Mouse (Mus musculus) lung, adult 18-20 months (tissue): ENCODE results near the gene Lrrk2.
A peak's percentile ranks its signal among the peaks of the same experiment; 100 is the strongest.

Experiments used
- DNase-seq, 2 experiments: peaks; one replicate each; pipeline ENCODE4 v3.0.0; 2022; ENCODE audit warnings: mixed read lengths in 2 of 2

The Lrrk2 gene

DNA sequence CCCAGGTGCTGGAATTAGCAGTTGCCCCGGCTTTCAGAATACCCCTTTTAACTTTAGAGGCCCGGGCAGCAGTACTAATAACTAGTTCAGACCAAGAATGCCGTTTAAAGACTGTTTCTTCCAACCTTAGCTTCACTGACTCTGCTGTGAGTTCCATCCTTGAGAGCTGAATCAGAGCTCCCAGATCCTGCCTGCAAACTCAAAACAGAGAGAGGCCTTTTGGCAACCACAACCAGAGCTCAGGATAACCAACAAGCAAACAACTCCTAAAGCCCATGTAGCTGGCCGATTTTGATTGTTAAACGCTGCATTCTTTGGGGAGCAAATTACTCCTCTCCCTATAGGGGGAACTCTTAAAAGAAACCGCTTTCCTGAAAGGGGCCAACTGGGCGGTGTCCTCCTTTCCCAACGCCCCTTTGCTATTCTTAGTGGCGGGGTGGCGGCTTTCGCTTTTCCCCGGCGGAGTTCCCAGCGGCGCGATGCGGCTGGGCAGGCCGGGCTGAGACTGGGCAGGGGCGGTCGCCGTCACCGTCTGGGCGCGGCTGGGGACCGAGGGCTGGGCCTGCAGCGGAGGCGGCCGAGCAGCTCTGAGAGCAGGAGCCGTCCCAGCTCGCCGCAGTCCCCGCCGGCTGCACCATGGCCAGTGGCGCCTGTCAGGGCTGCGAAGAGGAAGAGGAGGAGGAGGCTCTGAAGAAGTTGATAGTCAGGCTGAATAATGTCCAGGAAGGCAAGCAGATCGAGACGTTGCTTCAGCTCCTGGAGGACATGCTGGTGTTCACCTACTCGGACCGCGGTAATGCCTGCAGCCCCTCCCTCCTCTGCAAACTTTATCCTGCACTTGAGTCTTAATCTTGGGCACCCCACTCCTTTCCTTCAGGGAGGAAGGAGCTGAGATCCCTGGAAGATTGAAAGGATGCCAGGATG lies at the start of gene Lrrk2:
TSS of gene Lrrk2 (plus strand) at position 531 of the 924 bp plus-strand sequence.
- peak; percentile 91 to 93 for DNase-seq

DNA sequence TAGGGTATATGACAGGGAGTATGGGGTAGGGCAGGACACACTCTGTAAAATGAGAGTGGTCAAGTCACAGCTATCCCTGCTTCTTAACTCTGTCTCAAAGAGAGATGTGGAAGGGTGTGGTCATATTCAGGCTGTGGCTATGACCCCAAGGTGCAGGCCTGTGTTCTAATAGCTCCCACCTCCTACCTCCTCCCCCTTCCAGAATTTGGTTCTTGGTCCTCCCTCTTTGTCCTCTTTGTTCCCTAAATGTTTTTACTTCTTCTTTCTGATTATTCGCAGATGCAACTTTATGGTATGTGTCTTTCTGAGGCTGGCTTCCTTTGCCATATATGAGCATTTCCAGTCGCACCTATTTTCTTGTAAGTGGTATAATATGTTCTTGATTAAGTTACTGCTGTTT lies 48.5 kb upstream of the Lrrk2 start:
- DNase-seq: no peak

DNA sequence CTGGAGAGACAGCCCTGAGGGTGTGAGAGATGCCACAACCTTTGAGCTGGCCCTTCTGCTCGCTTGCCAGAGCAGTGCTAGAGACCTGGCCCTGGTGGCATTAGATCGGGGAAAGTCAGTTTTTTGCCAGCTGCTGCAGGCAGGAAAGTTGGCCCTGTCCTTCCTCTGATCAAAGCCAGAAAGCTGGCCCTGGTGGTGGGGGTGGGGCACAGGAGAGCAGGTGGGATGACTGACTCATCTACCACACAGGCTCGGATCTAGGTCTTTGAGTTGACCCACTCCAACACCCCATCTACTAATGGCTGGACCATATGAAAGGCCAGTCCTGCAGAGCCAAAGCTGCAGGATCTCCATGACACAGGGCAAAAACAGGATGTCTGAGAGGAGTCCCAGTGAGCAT lies 43.8 kb upstream of the Lrrk2 start:
- DNase-seq: no peak

DNA sequence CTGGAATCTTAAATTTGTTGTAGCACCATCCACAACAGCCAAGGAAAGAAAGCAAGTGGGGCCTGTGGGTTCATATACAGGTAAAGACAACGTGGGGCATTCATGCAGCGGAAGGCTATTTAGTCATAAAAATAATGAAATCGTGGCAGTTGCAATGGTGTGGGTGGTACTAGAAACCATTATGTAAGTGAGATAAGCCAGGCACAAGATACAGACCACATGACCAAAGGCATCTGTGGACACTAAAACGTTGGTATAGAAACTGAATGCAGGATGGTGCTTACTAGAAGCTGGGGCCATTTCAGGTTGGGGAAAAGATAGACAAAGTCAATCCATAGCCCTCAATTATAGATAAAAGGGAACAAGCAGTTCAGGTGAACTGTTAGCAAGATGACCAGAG lies 40.5 kb upstream of the Lrrk2 start:
- no peak for DNase-seq

DNA sequence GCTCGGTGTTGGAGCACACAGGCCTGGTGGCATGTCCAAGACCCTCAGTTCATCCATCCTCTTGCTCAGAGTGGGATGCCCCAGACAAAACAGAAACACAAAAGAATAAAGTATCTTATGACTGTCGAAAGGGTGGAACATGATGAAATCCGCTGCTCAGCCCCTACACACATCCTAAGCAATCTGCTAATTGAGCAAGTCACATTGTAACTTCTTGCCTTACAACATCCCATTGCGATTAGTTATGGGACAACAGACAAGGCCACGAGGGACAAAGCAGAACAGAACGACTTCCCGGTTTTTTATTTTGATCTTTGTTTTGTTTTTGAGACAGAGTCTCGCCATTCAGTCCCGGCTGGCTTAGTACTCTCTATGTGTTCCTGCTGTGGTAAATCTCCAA lies 39.9 kb upstream of the Lrrk2 start:
- DNase-seq: no peak

DNA sequence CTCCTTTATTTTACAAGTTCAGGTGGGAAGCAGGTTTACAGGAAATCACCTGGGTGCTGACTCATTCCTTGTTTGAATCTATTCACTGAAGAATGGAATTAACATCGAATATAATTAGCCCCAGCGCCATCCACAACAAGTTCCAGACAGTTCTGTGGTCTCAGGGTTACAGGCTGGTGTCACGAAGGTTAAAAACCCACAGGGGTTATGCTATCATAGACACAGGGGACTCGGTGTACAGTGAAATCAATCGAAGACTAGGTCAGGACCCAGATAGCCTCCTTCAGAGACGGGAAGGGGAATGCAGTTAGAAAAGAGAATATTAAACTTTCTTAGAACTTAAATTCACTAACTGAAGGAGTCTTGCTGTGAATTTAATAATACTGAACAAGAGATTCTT lies 39.2 kb upstream of the Lrrk2 start:
- DNase-seq: no peak

DNA sequence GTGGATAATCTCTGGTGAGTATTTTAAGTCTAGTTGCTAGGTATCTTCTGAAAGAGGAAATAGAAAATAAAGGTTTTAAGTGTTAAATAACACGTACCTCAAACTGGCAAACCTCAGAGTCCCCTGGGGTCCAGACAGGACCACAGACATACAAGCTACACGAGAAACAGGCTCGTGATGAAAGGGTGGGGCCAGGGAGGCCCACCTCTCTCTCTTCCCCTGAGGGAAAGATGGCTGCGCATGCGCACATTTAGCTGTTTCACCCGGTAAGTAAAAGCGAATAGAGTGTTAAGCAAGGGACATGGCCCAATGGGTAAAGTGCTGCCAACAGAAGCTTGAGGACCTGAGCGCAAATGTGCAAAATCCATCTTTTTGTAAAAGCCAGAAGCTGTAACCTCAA lies 38.7 kb upstream of the Lrrk2 start:
- peak in 1 of 2 experiments; percentile 31 for DNase-seq

DNA sequence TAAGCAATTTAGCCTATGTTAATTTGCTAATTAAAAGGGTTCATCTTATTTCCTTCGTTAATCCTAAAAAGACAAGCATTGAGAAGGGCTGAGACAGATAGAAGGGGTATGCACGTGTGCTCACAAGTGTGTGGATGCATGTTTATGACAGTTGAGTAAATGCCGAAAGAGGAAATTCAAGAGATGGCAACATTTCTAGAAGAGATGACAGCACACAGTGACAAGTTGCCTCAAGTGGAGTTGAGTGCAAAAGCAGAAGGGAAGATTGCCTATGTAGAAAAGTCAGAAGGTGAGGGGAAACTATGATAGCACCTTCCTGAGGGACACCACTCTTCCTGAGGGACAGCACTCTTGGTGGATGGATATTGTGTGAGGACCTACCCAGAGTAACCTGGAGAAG lies 31.3 kb upstream of the Lrrk2 start:
- no peak for DNase-seq

DNA sequence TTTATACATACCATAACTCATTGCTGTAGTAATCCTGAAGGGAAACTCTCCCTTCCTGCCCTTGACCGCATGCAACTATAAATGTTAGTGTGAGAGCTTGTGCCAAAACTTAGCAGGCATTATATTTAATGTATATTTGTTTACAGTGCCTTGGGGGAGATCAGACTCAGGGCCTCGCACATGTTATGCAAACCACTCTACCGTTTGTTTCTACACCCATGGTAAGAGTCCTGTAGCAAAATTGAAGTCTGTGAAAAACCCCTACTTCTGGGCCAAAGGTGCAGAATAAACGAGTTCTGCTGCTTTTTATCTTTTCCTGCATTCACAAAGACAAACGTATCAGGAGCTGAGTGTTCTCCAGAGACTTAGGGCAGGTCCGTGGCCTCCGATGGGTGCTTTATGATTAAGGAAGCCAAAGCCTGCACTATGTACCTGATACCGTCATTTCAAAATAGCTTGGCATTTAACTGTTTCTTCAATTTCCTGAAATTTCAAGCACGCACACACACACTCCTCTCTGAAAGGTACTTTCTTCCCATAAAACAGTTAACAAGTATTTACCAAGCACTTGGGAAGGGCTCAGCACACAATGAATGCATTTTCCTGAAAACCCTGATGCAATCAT lies 30.2 kb upstream of the Lrrk2 start:
- DNase-seq: peak; percentile 23 to 45

DNA sequence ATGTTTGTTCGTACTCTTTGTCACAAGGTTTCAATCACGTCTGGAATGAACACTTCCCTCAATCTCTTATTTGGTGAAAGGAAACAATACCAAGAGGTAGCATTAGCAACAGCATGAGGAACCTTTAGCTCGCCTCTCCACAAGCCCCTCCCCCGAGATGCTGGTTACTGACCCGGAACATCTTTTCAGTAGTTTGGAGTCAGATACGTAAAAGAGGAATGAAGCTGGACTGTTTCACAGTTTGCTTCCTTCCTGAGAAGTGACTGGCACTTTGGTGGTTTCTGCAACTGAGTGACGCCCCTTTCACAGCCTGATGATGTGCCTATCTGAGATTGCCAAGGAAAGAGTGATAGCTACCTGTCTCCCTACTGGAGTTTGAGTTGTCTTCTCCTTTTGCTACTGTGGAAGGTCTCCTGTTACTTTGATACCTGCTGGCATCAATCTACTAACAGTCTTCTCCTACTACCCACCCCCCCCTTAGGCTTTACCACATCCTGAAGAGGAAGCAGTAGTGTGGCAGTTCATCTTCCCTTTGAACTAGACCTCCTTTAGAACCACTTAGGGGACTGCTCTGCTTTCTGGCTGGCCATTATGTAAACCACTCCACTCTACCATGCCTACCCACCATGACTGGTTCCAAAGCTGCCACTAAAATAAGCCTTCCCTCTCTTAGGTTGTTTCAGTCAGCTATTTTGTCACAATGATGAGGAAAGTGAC lies 29.2 kb upstream of the Lrrk2 start:
- peak; percentile 19 to 32 for DNase-seq

DNA sequence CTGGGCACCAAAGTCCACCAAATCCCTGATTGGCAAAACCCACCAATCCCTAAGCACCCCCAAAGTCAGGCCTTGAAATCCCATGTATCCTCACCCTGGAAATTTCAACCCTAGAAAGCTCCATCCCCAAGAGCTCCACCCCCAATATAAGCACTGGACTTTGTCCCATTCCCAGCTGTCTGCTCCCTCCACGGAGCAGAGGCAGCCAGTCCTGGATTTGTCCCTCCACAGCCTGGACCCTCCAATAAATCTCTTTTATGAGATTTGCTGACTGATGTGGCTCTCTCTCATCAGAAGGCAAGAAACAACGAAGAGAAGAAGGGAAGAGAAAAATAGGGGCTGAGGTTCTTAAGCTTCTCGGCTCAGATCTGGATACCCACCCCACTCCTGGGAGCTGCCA lies 22.7 kb upstream of the Lrrk2 start:
- no peak for DNase-seq

DNA sequence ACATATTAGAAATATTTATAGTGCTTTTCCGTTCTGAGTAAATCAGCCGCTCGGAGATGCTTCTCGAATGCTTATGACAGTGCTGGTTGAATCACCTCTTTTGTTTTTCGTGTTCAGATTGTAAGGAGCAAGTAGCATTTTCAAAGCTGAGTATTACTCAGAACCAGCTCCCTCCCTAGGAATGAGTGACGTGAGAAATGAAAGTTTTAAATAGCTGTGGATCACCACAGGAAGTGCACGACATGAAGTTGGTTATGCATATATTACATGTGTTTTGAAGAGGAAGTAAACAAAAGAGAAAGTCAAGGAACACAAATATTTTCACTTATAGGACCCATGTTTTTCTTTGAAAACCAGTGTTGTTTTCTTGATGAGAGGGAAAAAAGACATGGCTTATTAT lies 21.5 kb upstream of the Lrrk2 start:
- DNase-seq: no peak

DNA sequence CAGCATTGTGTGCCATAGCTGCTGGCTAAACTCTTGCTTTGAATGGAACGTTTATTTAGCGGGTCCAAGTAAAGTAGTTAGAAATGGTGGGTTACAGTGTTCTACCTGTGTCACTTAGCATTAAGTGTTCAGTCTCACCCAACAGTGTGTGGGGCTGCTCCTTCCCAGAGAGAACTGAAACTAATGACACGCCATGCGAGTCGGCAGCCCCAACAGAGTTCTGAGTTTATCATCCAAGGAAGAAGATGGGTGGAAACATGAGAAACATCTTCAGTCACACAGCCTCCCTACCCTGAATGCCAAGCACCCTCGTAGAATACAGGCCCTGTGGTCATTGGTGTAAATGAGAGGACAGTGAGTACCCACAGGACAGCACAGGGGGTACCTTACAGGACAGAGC lies 14.7 kb upstream of the Lrrk2 start:
- DNase-seq: no peak

DNA sequence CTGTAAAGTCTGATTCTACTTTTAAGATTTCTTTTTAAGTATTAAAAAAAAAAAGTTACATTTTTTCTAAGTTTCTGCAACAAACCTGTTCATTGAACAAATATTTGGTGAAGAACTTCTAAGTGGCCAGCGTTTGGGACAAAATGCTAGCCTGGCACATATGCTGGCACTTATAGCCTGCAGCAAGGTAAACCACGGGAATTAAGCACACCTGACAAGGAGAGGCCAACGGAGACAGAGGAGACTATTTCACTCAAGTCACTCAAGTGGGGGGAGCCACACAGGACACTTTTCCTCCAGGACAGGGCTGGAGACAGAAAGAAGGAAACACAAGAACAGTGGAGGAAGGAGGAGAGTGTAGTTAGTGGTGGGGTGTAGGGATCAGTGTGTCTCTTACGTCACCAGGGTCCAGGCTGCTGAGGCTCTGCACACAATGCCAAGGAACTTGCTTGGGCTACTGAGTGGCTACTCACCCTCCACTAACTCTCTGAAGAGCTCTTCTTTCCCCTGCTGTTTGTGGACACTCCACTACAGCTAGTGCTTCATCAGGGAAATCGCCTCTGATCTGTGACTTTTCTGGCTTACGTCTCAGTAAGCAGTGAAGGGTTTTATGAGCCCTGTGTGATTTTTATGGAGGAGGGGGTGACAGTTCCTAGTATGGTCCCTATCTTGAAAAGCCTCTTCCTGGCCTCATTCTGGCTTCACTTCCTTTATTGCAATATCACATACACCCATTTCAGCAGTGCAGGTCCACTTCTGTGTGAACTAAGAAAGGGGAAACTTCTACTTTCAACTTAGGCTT lies 12.5 kb upstream of the Lrrk2 start:
- peak; percentile 63 to 69 for DNase-seq

DNA sequence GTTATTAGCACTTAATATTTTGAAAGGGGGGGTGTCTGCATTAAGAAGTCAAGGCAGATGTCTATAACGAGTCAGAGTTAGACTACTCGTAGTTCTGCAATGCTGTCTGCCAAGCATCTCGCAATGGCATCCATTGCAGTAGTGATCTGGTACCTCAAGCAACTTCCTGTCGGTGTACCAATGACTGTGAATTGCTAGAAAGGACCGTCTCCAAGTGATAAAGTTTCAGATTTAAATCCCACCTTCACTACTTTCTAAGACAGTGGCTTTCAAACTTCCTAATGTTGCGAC lies 12.0 kb upstream of the Lrrk2 start:
- DNase-seq: no peak

DNA sequence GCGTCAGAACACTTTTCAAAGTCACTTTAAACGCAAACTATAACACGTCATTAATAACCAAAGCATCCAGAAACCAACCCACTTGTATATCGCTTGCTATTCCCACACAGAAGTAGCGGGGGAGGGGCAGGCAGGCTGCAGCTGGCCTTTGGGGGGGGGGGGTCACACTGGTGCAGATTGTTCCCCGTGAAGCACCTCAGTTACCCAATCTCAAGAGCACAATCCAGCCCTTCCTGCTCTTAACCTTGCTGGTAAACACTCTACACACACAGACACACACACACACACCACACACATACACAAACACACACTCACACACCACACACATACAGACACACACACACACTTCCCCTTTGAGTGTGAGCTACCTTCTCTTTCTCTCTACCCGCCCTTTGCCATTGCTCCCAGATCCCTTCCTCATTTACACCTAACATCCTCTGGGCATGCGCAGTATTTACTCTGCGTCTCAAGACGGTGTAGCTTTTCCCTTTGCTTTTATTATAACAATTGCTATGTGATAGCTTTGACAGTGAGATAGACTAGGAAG lies 8.3 kb upstream of the Lrrk2 start:
- DNase-seq: peak; percentile 65 to 76

DNA sequence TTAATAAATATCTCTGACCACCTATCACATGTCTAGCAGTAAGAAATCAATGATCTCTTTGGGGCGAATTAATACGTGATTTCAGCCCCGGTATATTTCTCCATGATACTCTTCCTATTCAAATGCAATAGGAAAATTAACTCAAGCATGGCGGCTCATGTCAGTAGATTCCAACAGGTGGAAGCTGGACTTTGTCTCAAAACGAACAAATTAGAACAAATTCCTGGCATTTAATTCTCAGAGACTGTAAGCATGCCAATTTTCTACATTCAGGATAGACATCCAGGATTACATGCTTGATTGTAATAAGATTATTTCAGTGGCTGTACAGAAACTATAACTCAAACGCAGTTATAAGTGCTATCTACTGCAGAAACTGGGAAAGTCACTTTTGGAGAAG lies 7.4 kb upstream of the Lrrk2 start:
- DNase-seq: no peak

DNA sequence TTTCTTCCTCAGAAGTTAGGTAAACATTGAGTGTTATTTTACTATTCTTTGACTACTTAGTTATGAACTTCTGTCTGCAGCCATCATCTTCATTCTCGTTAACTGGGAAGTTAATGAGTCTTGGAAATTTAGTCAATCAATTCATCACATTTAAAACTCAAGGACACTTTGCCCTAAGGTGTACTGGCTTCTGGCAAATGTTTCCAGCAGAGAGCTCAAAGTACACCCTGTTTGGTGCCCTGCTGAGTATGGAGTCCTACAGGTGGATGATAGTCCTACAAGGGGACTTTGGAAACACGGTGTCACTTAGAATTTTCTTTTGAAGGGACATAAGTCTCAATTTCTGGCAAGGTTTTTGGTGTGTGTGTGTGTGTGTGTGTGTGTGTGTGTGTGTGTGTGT lies 1.8 kb upstream of the Lrrk2 start:
- no peak for DNase-seq

DNA sequence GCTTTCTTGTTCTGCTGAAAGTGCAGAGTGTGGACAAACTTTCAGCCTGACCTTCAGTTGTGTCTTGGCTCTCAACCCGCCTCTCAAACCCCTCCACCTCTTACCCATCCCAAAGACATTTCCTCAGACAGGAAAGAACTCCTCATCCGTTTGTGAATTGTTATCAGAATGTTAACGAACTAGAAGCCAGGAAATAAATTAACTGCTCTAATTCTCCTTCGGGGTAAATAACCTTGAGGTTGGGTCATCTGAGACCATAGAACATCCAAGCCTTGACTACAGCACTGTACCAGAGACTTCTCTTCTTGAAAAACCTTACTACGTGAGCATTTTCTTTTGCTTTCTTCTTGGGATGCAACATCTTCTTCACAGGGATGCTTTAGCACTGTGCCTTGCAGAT lies 988 bp upstream of the Lrrk2 start:
- no peak for DNase-seq

DNA sequence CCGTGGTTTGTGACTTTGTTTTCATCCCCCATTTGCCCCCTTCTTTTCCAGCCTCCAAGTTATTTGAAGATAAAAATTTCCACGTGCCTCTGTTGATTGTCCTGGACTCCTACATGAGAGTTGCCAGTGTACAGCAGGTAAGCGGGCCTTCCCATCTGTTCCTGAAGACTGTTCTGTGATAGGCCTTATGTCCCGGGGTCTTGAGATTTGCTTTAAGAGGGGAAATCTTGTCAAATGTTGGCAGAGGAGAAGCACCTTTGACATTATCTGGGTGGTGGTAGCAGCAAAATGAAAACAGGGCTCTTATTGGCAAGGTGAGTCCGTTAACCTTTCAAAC lies 562 bp downstream of the Lrrk2 start:
- DNase-seq: no peak

DNA sequence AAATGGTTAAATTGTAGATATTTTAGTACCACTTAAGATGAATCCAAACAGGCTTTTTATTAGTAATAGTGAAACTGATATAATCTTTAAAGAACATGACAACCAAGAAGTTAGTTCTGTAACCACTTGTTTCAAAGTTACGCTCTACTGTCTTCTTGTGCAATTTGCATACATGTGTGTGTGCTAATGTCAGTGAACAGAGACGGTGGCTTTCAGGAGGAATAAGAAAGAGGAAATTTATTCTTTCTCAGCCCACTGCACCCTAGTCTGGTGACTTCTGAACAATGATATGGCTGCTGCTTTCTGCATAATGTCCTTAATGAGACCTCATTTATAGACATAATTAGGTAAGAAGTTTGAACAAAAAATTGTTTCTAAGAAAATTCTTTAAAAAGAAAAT lies 7.1 kb downstream of the Lrrk2 start:
- no peak for DNase-seq

DNA sequence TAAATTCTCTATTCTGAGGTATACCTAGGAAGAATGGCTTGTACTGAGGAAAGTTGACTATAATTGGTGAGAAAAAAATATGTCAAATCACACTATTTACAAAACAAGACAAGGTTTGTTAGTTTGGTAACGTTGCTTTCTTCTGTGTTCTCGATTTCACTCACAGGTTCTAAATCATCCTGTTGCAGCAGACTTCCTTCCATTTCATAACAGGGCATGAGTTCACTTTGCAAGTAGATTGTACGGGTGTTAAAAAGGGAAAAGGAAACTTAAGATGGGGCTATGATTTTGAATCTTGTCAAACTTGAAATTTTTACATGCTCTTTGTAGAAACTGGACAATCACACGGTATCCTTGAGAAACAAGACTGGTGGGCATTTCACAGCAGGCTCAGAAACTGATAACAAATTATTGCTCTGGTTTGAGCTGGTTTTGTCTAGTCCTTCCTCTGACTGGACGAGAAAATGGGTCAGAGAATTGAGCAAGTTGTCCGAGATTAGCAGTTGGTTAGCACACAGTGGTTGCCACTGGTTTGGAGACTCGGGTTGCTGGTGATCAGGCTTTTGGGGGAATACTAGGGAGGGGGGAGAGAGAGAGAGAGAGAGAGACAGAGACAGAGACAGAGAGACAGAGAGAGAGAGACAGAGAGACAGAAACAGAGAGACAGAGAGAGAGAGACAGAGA lies 13.0 kb downstream of the Lrrk2 start:
- DNase-seq: no peak
